Mouse (Mus musculus): Measurements from ENCODE around the gene Mrps15. TPM values are rescaled to one million over a fixed set of nuclear protein-coding genes. Genes with fewer than 3 reads are reported as not detected.

The Mrps15 gene
- 31.7 and 90.0 TPM in 2 replicates for polyA plus RNA-seq (2012; rRNA removed)

DNA sequence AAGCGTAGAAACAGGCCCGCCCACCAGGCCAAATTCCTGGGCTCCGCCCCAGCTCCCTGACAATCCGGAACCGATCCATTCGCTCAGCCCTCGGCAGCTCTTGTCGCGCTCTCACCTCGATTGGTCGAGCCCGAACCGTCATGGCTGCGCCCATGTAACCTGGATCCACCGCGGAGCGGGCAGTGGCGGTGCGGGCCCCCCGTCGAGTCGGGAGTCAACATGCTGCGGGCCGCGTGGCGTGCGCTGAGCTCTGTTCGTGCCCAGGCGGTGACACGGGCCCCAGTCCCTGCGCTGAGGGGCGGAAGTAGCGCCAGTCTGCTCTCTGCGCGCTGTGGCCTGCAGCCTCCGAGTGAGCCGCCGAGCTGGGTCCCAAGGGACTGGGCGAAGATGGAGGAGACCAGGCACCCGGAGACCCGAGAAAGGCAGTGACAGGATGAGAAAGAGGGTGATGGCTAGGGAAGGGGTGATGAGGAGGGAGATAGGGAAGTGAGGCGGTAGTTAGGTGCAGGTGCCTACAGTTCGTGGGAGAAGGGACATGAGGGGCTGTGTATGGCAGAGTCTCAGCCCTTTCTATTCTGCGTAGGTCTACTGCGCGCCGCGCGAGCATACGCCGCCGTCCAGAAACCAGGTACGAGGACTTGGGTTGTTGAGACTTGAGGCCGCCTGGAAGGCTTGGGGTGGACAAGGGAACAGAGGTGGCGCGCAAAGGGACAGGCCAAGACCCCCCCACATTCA, at the start of gene Mrps15:
TSS of gene Mrps15 (plus strand) at position 75 of the 735 bp plus-strand sequence.

DNA sequence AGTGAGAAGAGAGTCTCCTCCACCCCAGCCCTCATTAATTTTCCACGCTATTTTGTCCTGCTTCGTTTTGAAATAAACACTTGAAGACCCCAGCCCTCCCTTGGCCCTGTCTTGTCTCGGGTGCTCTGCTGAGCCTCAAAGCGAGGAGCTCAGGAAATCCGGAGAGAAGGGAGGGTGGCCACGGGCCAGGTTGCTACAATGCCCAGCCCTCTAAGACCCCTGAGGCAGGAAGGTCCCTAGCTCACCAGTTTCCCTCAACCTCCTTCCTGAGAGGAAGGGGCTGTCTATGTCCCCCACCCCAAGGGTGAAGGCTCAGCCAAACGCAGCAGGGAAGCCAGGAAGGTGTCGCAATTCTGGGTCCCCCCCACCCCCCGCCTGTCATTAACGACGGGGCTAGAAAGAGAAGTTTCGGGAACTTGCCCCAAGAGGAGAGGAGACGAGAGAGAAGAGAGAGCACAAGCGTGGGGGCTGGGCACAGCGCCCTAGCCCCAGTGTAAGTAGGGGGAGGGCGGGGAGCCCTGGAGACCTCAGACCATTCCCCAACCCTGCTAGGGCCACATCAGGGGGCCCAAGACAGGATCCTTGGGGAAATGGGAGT, 22.3 kb upstream of the Mrps15 start, which contains the start of gene Csf3r:
TSS of gene Csf3r (plus strand) at position 248 of the 598 bp plus-strand sequence.

DNA sequence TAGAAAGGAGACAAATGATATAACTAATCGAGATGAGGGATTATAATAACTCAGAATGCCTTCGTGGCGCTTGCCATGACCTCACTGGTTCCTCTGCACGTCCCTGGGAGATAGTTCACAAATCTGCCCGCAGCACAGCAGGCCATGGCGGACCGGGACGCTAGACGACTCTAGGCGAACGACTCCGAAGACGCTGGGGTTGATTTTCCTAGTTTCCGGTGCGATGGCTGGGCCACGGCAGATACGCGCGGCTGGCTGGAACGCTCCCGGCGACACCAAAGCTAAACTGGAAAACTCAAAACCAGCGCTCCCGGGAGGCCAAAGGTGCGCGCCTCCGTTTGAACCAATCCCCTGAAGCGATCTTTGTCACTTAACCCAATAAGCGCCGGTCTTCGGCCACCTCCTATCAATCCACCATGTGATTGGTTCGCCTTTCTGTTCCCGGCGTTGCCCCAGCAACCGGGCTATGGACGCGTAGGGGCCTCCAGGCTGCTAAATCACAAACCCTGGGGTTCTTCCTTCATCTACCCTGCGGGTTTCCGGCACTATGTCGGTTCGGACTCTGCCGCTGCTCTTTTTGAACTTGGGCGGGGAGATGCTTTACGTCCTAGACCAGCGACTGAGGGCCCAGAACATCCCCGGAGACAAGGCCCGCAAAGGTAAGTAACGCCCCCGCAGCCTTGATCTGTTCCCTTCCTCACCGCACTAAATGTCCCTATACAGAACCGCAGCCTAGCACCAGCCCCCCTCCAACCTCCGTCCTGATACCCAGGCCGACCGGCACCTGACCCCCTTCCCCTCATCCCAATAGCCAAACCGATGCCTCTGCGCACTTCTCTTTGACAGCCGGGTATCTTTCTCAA, 11.6 kb downstream of the Mrps15 start, which contains the start of gene Oscp1:
TSS of gene Oscp1 (plus strand) at position 432 of the 863 bp plus-strand sequence.

DNA sequence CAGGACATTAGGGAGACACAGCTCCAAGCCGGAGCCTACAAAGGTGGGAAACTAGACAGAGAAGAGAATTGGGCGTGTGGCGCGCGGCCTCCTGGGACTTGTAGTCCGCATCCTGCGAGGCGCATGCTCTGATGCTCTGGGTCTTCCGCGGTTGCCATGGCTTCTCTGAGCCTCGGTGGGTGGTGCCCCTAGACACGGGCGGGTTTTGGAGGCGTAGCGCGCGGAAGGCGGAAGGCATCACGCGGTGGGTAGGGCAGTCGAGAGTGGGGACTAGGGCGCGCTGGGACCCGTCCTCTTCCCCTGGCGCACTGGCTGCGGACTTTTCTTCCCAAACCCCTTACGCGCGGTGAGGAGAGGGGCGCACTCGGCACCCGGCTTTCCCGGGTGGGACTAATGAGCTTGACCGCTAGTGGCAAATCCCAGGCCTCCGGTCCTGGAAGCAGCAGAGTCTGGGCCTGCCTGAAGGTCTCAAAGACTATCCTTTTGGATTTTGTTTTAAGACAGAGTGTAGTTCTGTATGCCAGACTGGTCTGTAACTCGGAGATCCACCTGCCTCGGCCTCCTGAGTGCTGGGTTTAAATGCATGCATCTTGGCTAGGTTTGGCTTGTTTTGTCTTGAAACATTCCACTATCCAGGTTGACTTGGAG, 49.9 kb downstream of the Mrps15 start, which contains the start of gene Lsm10:
TSS of gene Lsm10 (plus strand) at position 160 of the 648 bp plus-strand sequence.

DNA sequence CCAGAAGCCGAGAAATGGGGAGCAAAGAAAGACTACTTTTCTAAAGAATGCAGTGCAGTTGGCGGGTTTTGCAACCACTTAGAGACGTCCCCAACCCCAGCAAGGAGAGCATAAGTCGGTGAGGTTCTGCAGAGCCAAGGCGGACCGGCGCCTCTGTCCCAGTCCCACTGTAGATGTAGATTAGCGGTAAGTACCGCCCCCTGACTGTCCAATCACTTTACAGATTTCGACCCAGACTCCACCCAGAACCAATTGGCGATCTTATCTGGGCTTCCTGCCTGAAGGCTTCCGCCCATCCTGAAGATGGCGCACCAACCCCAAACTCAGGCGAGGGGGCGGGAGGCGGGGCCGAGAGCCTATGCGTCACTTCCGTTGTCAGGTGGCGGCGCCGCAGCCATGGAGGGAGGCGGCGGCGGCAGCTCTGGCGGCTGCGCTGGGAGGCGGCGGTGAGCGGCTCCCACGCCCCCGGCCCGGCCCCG, 56.9 kb downstream of the Mrps15 start, which contains the start of gene Stk40:
TSS of gene Stk40 (plus strand) at position 368 of the 479 bp plus-strand sequence.

Other genes with a start within 250 kb of the Mrps15 start
- gene Csf3r, start 22.4 kb upstream of the Mrps15 start, polyA plus RNA-seq (2012; rRNA removed), result 0.68 and 1.0 TPM in 2 replicates
- 0.17 and 0.31 TPM in 2 replicates for gene Oscp1, start 11.6 kb downstream of the Mrps15 start, polyA plus RNA-seq (2012; rRNA removed)
- gene Lsm10, start 49.7 kb downstream of the Mrps15 start, polyA plus RNA-seq (2012; rRNA removed), result 12.5 and 15.2 TPM in 2 replicates
- gene Stk40, start 57.0 kb downstream of the Mrps15 start, polyA plus RNA-seq (2012; rRNA removed), result 15.4 and 21.0 TPM in 2 replicates
- gene Eva1b, start 100.8 kb downstream of the Mrps15 start, polyA plus RNA-seq (2012; rRNA removed), result 33.1 and 68.5 TPM in 2 replicates
- gene Sh3d21, start 116.6 kb downstream of the Mrps15 start, polyA plus RNA-seq (2012; rRNA removed), result 2.1 and 4.1 TPM in 2 replicates
- 9.9 and 15.7 TPM in 2 replicates for gene Thrap3, start 155.8 kb downstream of the Mrps15 start, polyA plus RNA-seq (2012; rRNA removed)
- 37.2 and 66.6 TPM in 2 replicates for gene Map7d1, start 209.4 kb downstream of the Mrps15 start, polyA plus RNA-seq (2012; rRNA removed)
- 7.2 and 9.1 TPM in 2 replicates for gene Trappc3, start 215.4 kb downstream of the Mrps15 start, polyA plus RNA-seq (2012; rRNA removed)
- 1.4 and 2.1 TPM in 2 replicates for gene Col8a2, start 239.9 kb downstream of the Mrps15 start, polyA plus RNA-seq (2012; rRNA removed)